Mouse (Mus musculus) embryonic facial prominence, embryonic 14.5 days (tissue): ENCODE measurements around the gene Gm36028. TPM values are rescaled to one million over a fixed set of nuclear protein-coding genes. Genes with fewer than 3 reads are reported as not detected.

ENCODE experiments used
- ATAC-seq: fragments of 200-750 bp; cut with Nextera tagmentation; 2 replicates; pipeline ENCODE4 v1.8.0; 2017; ENCODE audit warnings: low read depth, moderate number of reproducible peaks, moderate TSS enrichment
- DNase-seq: peaks from one replicate; pipeline ENCODE4 v3.0.0-alpha.2; 2015; ENCODE audit warnings: low spot score
- H3K27ac ChIP-seq: fragments of 300-500 bp; sonication (generic); replicated peaks from 2 replicates; pipeline ENCODE4 v1.5.1; 2014; ENCODE audit warnings: low read depth, mild to moderate bottlenecking, low read length, moderate library complexity
- H3K27me3 ChIP-seq: fragments of 300-500 bp; sonication (generic); replicated peaks from 2 replicates; pipeline ENCODE4 v1.6.1; 2014; ENCODE audit warnings: low read length; ENCODE audit not compliant: control insufficient read depth, insufficient read depth
- H3K36me3 ChIP-seq: fragments of 300-500 bp; sonication (generic); 2 replicates; pipeline ENCODE4 v1.6.1; 2014; ENCODE audit warnings: low read length, mixed read lengths; ENCODE audit not compliant: control insufficient read depth, insufficient read depth
- H3K4me1 ChIP-seq: fragments of 300-500 bp; sonication (generic); 2 replicates; pipeline ENCODE4 v1.6.1; 2014; ENCODE audit warnings: antibody characterized with exemption, low read length; ENCODE audit not compliant: control insufficient read depth, insufficient read depth
- H3K4me2 ChIP-seq: fragments of 300-500 bp; sonication (generic); 2 replicates; pipeline ENCODE4 v1.6.1; 2014; ENCODE audit warnings: low read depth, mild to moderate bottlenecking, low read length, moderate library complexity, mixed read lengths
- H3K4me3 ChIP-seq: fragments of 300-500 bp; sonication (generic); 2 replicates; pipeline ENCODE4 v1.5.1; 2014; ENCODE audit warnings: low read depth, mild to moderate bottlenecking, low read length
- H3K9ac ChIP-seq: fragments of 300-500 bp; sonication (generic); 2 replicates; pipeline ENCODE4 v1.6.1; 2014; ENCODE audit warnings: low read depth, mild to moderate bottlenecking, low read length, moderate library complexity, mixed read lengths
- H3K9me3 ChIP-seq: fragments of 300-500 bp; sonication (generic); 2 replicates; pipeline ENCODE4 v1.6.1; 2016; ENCODE audit warnings: low read length; ENCODE audit not compliant: control insufficient read depth
- WGBS: fragments of 180-500 bp; shearing (Covaris S2); extraction: QIAGEN DNeasy Blood & Tissue Kit; methylation state at CpG from one replicate; pipeline ENCODE4 v1.1.7; 2014; 5-methylcytosine and 5-hydroxymethylcytosine counted together
- polyA plus RNA-seq: library from polyadenylated mRNA; unstranded; fragments of >200 nt; fragmentation: Nextera tagmentation; extraction: Ambion mirVana; gene quantifications from 2 replicates; pipeline ENCODE4 v1.2.1, GENCODE M21; 2014

Gm36028 gene
- polyA plus RNA-seq, 1 experiment from 2014 or later = not detected

GRCm38 (mm10) chr16:37881168-37881567, 20.2 kb upstream of the Gm36028 start:
- H3K36me3 ChIP-seq = peaks cover 64% of the 10 kb centered on the region
- DNase-seq (no peak), ATAC-seq (no peak)
- H3K27ac ChIP-seq = no peak overlapping the region
- H3K9me3 ChIP-seq = no peaks in the 10 kb centered on the region
- no peak overlapping the region for H3K4me2 ChIP-seq
- no peak overlapping the region for H3K9ac ChIP-seq
- no peaks in the 10 kb centered on the region for H3K27me3 ChIP-seq
- no peak overlapping the region for H3K4me3 ChIP-seq
- no peaks in the 10 kb centered on the region for H3K4me1 ChIP-seq
- WGBS = 81% methylated on average over 2 of the region's 2 CpGs

GRCm38 (mm10) chr16:37879750-37880419, 18.9 kb upstream of the Gm36028 start:
- WGBS = 95% methylated on average over 4 of the region's 4 CpGs
- ATAC-seq = no peak
- no peak overlapping the region for H3K4me2 ChIP-seq
- H3K36me3 ChIP-seq = peaks cover 64% of the 10 kb centered on the region
- H3K4me1 ChIP-seq = no peaks in the 10 kb centered on the region
- no peak overlapping the region for H3K27ac ChIP-seq
- H3K27me3 ChIP-seq = no peaks in the 10 kb centered on the region
- DNase-seq = no peak
- no peaks in the 10 kb centered on the region for H3K9me3 ChIP-seq
- H3K9ac ChIP-seq = no peak overlapping the region
- no peak overlapping the region for H3K4me3 ChIP-seq

DNA sequence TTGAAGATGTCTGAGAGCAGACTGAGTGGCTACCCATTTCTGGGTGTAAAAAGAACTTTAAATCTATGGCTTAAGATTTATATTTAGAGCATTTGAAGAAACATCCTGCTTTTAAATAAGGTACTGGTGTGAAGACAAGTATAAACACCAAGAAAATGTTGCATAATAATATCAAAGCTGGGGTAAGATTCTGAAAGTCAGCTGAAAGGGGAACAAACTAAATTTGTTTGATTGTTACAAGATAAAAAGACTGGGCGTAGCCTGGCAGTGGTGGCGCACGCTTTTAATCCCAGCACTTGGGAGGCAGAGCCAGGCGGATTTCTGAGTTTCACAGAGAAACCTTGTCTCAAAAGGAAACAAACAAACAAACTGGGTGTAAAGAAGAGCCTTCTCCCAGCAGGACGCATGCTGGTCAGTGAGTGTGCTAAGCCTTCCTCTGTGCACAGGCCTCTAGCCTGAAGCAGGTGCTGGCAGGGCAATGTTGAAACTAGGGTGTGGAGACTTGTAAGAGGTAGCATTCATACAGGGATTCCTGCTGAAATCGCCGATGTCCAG, 18.1 kb upstream of the Gm36028 start:
- no peak for ATAC-seq
- Histone ChIP-seq H3K27me3 (no peaks in the 10 kb centered on the region), H3K27ac (no peak overlapping the region), H3K4me3 (no peak overlapping the region), H3K4me1 (no peaks in the 10 kb centered on the region), H3K4me2 (no peak overlapping the region), H3K9me3 (no peaks in the 10 kb centered on the region), H3K36me3 (peaks cover 61% of the 10 kb centered on the region), H3K9ac (no peak overlapping the region)
- 89% methylated on average over 7 of the region's 7 CpGs for WGBS
- no peak for DNase-seq

GRCm38 (mm10) chr16:37877406-37877805, 16.5 kb upstream of the Gm36028 start:
- H3K36me3 ChIP-seq = peaks cover 44% of the 10 kb centered on the region
- 98% methylated on average over 3 of the region's 3 CpGs for WGBS
- no peak overlapping the region for H3K9ac ChIP-seq
- H3K4me1 ChIP-seq = no peaks in the 10 kb centered on the region
- H3K27ac ChIP-seq = no peak overlapping the region
- H3K4me3 ChIP-seq = no peak overlapping the region
- no peaks in the 10 kb centered on the region for H3K9me3 ChIP-seq
- ATAC-seq = no peak
- no peaks in the 10 kb centered on the region for H3K27me3 ChIP-seq
- DNase-seq = no peak
- H3K4me2 ChIP-seq = no peak overlapping the region

GRCm38 (mm10) chr16:37874501-37875235, 13.7 kb upstream of the Gm36028 start:
- DNase-seq = no peak
- no peak overlapping the region for H3K4me3 ChIP-seq
- no peak overlapping the region for H3K9ac ChIP-seq
- no peak for ATAC-seq
- peaks cover 38% of the 10 kb centered on the region for H3K36me3 ChIP-seq
- H3K4me1 ChIP-seq = peaks cover 9% of the 10 kb centered on the region
- H3K27ac ChIP-seq = no peak overlapping the region
- H3K4me2 ChIP-seq = no peak overlapping the region
- H3K27me3 ChIP-seq = no peaks in the 10 kb centered on the region
- WGBS = 88% methylated on average over 4 of the region's 4 CpGs
- H3K9me3 ChIP-seq = no peaks in the 10 kb centered on the region

GRCm38 (mm10) chr16:37871112-37871715, 10.3 kb upstream of the Gm36028 start:
- H3K9ac ChIP-seq = no peak overlapping the region
- WGBS = 80% methylated on average over 4 of the region's 4 CpGs
- ATAC-seq (no peak), DNase-seq (no peak)
- no peak overlapping the region for H3K4me3 ChIP-seq
- no peak overlapping the region; the same call in 1 of the 2 replicates for H3K4me2 ChIP-seq
- peaks cover 15% of the 10 kb centered on the region for H3K4me1 ChIP-seq
- H3K27me3 ChIP-seq = no peaks in the 10 kb centered on the region
- H3K36me3 ChIP-seq = peaks cover 13% of the 10 kb centered on the region
- H3K9me3 ChIP-seq = no peaks in the 10 kb centered on the region
- no peak overlapping the region for H3K27ac ChIP-seq

DNA sequence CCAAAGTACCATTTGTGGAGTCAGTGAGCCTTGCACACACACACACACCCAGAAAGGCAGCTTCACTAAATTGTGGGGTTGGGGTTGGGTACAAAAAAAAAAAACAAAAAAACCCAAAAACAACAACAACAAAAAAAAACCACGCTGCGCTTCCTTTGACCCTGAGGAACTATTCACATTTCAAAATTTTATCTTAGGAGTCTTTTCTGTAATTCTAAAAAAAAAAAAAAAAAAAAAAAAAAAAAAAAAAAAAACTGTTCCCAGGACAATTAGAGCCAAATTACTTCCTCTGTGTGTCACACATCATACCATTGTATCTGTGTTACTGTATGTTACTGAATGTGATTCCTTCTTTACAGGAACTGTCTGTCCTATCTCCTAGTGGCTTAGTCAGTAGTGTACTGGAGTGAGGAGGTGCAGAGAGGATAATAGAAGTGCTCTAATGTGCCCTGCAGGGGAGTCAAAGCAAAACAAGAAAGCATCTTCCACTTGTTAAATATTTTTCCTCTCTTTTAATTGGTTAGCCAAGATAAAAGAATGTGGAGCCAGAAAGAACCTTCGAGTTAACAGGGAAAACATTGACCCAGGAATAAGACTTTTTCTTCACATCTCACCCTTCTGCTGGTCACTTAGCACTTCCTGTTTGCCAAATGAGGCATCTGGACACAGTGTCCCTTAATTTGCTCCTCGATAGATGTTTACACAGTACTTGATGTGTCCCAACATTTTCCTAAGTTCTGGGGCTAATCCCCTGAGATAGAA, 8.7 kb upstream of the Gm36028 start:
- H3K4me2 ChIP-seq = peak overlapping the region; percentile 76
- H3K9me3 ChIP-seq = no peaks in the 10 kb centered on the region
- DNase-seq = no peak
- ATAC-seq = no peak
- peaks cover 15% of the 10 kb centered on the region for H3K4me1 ChIP-seq
- H3K27me3 ChIP-seq = no peaks in the 10 kb centered on the region
- H3K27ac ChIP-seq = peak overlapping the region; percentile 99
- H3K36me3 ChIP-seq = peaks cover 13% of the 10 kb centered on the region
- H3K9ac ChIP-seq = peak overlapping the region; percentile 98
- peak overlapping the region; percentile 97 for H3K4me3 ChIP-seq
- WGBS = 23% methylated on average over 4 of the region's 4 CpGs
